Mouse (Mus musculus): ENCODE results near the gene Prpf40b.

Gene Prpf40b

DNA sequence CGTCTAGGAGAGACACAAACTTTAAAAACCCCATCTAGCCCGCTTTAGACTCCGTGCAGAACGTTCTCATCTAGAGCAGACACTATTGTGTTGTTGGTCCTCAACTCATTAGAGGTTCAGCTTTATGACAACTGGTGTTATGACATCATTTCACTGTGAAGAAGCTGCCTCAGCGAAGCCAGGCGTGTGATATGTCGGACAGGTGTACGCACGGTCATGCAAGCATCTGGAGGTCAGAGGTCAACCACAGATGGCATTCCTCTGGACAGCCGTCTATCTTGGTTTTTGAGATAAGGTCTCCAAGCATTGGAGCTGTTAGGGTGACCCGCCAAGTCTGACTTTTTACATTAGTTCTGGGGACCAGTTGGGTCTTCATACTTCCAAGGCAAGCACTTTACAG, 4.3 kb upstream of the Prpf40b start:
- no peak for DNase-seq (ENCODE audit: low spot score)

DNA sequence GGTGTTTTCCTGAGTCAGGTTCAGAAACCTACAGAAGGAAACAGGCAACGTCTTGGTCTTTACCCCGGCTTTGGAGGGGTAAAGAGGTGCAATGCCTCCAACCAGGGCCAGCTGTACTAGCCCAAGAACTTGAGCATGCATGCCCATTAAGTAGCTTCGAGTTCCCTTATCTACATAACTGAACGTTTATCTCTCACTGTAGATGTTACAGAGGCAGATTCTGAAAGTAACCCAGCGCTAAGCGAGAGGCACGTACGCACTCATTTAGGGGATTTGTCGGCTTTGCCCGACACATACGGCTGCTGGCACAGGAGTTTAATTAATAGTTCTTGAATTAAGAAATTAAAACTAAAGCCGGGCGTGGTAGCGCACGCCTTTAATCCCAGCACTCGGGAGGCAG, 600 bp upstream of the Prpf40b start:
- no peak for DNase-seq (ENCODE audit: low spot score)

DNA sequence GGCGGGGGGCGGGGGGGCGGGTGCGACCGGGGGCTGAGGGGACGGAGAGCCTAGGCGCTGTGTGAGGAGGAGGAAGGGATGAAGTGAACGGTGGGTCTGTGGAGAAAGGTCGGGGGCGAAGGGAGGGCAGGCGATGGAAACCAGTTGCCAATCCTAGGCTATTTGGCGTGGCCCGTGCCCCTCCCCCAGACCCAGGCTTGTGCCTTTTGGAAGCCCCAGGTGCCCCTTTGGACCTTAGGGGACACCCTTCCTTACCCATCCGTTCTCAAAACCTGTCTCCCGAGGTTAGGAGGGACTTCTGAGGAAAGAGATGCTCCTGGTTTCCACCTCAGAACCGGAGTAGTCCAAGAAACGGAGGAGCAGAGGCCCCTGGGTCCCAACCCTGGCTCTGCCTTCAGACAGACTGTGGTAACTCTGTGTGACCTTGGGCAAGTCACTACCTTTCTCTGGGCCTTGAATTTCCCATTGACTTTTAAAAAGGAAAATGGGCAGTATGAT, 646 bp downstream of the Prpf40b start, which contains the start of gene Fam186b:
Fam186b (minus strand) TSS at position 405 of the 498 bp plus-strand sequence.
- DNase-seq (ENCODE audit: low spot score): peak; percentile 41

DNA sequence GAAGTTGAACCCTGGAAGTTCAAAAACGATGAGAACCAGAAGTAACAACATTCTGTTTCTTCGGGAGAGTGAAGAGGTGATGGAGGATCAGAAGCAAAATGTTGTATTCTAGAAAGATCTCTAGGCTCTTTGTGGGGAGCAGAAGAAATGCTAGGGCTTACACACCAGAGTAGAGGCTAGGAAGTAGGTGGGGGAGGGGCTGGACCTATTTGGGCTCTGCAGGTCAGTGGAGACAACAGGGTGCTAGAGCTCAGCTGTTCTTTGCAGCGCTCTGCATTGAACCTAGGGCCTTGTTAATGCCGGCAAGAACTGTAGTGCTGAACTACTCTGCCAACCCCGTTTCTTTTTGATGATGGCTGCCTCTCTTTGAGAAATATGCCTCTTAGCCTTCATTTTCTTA, 1.3 kb downstream of the Prpf40b start:
- no peak for DNase-seq (ENCODE audit: low spot score)

DNA sequence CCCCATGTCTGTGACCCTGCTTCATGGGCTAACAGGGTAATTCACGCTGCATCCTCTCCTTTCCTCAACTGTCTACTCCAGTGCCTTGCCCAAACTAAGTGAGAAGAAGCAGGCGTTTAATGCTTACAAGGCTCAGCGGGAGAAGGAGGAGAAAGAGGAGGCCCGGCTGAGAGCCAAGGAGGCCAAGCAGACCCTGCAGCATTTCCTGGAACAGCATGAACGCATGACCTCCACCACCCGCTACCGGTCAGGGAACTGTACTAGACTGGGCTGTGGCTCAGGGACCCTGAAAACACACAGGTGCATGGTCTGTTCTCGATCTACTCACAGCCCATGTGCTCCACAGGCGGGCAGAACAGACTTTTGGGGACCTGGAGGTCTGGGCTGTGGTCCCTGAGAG, 12.6 kb downstream of the Prpf40b start:
- DNase-seq (ENCODE audit: low spot score): no peak

DNA sequence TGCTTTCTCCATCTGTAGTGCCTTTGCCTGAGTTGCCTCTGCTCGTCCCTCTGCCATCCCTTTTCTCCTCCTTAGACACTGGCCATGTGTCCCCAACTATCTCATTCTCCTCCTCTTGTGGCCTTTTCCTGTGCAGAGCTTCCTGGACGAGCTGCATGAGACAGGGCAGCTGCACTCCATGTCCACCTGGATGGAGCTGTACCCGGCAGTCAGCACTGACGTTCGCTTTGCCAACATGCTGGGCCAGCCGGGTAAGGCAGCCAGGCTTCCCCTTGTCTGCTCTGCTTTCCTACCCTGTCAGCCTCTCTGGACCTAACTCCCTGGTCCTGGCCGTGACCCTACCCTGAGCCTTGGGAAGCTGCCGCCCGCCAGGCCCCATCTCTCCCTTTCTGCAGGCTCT, 14.7 kb downstream of the Prpf40b start:
- DNase-seq (ENCODE audit: low spot score): no peak

- no peak for DNase-seq (ENCODE audit: low spot score)
These were observed 15.7 kb downstream of the Prpf40b start for GRCm38 (mm10) chr15:99310617-99311016.

DNA sequence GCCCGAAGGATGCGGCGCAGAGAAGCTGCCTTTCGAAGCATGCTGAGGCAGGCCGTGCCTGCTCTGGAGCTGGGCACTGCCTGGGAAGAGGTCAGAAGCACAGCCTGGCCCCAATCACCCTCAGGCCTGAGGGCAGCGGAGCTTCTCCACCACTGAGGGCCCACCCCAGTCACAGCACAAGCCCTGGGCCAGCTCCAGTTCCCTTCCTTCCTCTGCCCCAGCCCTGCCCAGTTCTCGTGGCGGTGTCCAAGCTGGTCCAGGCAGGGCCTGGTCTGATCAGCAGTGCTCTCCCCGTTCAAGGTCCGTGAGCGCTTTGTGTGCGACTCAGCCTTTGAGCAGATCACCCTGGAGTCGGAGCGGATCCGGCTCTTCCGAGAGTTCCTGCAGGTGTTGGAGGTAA, 20.0 kb downstream of the Prpf40b start:
- no peak for DNase-seq (ENCODE audit: low spot score)

GRCm38 (mm10) chr15:99316314-99317266, 21.7 kb downstream of the Prpf40b start:
- peak; percentile 83 for DNase-seq (ENCODE audit: low spot score)

GRCm38 (mm10) chr15:99317267-99317651, 22.4 kb downstream of the Prpf40b start:
- no peak for DNase-seq (ENCODE audit: low spot score)

DNA sequence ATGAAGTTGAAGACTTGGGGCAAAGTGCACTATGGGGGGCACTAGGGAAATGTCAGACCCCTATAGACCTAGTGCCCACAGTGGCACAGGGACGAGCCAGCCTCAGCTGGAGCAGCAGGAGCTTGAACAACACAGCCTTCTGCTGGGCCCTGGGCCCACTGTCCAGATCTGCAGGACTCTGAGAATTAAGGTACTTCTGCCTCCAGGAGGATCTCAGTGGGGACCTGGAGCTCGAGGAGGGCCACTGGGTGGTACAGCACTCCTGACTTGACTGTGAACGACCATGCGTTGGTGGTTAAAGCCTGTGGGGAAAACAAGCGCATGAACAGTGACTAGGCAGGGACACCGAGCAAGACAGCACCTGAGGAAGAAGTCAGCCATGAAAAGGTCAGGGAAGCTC, 23.2 kb downstream of the Prpf40b start:
- DNase-seq (ENCODE audit: low spot score): no peak

GRCm38 (mm10) chr15:99318861-99319410, 24.0 kb downstream of the Prpf40b start:
- DNase-seq (ENCODE audit: low spot score): no peak

- DNase-seq (ENCODE audit: low spot score): no peak
These were observed 24.6 kb downstream of the Prpf40b start for GRCm38 (mm10) chr15:99319411-99319871.

DNA sequence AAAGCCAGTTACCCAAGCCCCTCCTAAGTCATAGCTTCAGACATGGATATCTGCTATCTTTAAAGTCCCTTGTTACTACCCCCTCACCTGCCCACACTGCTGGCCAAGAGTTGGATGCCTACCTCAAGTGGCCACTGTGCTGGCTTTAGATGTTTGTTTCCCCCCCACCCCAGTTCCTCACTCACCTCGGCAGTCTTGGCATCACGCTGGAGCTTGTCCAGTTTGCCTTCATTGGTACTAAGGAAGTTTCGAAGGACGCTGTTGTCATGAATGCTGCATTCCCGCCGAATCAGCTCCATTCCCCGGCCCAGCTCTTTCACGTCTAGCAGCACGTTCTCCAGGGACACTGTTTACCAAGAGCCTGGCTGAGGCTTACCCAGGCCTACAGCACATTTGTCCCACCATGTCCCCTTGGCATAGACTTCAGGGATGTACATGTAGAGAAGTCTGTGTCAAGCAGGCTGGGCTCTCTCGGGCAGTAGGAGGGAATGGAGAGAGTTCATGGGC, 25.3 kb downstream of the Prpf40b start:
- no peak for DNase-seq (ENCODE audit: low spot score)

DNA sequence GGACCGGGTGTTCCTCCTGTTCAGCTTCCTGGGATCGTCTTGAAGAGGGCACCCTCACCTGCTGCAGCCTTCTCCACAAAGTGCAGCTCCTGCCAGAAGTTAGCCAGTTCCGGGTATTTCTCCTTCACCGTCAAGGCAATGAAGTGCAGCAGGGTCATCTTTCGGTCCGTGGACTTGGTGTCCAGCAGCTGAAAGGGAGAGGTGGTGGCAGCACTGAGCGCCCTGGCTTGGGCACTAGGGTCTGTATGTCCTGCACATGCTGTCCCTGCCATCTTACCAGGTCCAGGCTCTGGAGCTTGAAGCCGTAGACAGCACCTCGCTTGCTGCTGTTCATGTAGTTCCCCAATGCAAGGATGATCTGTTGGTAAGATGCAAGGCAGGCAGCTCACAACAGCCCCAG, 26.1 kb downstream of the Prpf40b start:
- DNase-seq (ENCODE audit: low spot score): no peak

DNA sequence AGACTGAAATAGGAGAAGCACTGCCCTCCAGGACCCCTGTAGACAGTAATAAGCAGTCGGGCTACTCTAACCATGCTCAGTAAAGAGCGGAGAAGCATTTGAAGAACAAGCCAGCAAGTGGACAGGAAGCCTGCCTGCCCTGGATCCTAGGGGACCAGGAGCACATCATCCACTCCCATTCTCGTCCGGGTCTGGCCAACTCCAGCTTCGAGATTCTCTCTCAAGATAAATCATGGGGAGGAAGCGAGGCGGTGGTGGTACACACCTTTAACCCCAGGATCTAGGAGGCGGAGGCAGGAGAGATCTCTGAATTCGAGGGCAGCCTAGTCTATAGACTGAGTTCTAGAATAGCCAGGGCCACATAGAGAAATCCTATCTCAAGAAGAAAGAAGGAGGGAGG, 29.3 kb downstream of the Prpf40b start:
- DNase-seq (ENCODE audit: low spot score): no peak

DNA sequence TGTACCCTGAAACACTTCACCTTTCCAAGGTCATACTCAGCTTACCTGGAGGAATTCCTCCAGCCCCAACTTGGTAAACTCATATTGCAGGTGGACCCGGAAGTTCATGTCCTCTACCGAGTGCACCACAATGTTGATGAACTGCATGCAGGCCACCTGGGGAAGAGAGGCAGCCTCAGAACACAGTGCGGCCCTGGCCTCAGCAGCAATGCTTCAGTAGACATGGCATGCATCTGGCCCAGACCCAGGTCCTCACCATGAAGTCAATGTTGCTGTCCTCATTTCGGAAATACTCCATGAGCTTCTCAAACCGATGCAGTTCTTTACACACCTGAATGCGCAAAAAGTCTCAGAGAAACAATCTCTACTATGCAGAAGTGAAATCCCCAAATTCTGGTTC, 30.7 kb downstream of the Prpf40b start:
- no peak for DNase-seq (ENCODE audit: low spot score)

GRCm38 (mm10) chr15:99326407-99326806, 31.5 kb downstream of the Prpf40b start:
- no peak for DNase-seq (ENCODE audit: low spot score)

GRCm38 (mm10) chr15:99326959-99327358, 32.1 kb downstream of the Prpf40b start:
- DNase-seq (ENCODE audit: low spot score): peak; percentile 58

DNA sequence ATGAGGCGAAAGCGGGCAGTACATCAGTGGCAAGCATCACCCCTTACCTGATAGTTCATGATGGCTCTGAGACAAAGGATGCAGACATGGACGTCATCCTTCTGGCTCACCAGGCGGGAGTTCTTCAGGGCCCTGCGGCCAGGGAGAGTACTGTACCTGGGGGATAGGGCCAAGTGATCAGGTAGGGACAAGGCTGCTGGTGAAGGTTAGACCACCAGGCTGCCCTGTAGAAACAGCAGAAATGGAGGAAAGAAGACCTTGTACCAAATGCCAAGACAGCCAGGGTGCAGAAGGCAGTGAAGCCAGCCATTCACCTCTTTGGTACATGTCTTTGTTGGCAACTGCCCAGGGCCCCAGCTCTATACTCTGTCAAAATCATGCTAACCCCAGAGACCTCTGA, 33.1 kb downstream of the Prpf40b start:
- DNase-seq (ENCODE audit: low spot score): no peak

DNA sequence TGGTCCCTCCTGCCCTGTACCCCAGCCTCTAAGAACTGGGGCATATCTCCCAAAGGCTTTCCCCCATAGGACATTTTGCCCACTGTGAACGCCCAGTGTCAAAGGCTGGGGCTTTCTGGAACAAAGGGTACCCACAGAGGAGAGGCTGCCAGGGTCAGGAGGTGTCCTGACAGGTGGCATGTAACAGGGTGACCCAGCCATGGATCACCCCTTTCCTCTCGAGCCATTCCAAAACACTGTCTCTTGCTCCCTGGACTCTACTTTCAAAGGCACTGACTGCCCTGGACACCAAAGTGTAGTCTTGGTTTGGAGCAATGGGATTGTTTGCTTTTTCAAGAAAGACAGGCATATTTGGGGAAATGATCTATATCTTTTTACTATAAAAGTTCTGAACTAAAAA, 35.4 kb downstream of the Prpf40b start:
- no peak for DNase-seq (ENCODE audit: low spot score)

DNA sequence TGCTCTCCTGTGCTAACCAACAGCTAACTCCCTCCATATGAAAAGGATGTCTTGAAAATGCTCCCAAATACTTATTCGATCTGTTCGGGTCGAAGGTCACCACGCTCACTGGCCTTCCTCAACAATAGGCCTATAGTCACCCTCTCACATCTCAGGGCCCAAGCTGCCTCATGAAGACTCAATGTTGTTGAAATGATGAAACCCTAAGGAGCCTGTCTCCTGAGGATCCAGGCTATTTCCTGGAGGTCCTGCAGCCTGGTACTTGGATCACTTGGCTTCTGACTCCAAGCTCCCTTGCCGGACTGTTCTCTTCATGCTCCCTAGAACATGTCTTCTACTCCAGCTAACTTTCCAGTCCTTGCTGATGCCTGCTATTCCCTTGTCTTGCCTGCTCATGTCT, 36.5 kb downstream of the Prpf40b start:
- DNase-seq (ENCODE audit: low spot score): no peak

- DNase-seq (ENCODE audit: low spot score): no peak
These were observed 37.2 kb downstream of the Prpf40b start for GRCm38 (mm10) chr15:99332111-99332510.
